Mouse (Mus musculus): ENCODE results near the gene Dop1b. TPM values are rescaled to one million over a fixed set of nuclear protein-coding genes. Genes with fewer than 3 reads are reported as not detected.

The Dop1b gene
- polyA plus RNA-seq, 1 experiment = 20.7 TPM

DNA sequence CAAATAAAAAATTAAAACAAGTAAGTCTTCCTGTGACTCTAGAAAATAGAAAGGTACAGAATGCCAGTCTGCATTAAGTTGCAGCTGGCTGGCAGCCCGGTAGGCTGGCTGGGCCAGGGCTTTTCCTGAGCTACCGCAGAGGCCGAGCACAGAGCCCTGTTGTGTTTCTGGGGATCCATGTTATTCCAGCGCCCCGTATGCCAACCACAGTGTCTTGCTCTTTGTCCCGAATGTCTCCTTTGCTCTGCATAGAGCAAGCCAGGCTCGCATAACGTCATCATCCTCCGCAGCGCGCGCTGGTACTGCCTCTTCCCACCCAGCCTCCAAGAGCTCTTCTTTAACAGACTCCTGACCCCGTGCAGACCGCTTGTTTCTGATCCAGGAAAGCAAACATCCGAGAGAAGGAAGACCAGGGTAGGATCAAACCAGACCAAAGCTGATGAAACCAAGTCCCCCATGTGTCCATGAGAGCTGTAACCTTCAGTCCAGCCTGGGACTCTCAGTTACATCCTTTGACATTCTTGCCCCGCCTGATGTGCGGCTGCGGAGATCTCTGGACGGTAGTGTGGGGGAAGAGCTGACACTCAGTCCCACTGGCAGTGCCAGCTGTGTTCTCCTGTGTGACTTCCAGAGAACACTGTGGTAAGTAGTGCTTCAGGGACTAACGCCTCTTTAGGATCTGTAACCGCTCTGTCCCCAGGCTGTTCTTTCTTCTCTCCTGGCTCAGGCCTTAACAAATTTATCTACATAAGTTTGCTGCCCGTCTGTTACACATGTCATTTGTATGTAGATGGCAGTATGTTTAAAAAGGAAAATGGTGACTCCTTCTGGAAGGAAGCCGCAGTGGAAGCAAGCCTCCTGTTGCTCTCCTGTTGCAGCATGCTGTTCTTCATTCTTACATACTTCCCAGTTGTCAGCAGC is 18.4 kb downstream of the Dop1b start:
- no peaks in the 10 kb centered on the region for H3K4me1 ChIP-seq (ENCODE audit: control insufficient read depth, insufficient read depth, low read length)
- no peak for TF ChIP-seq CTCF (IDR thresholded peaks at IDR 0.05; ENCODE audit: borderline replicate concordance, insufficient read depth, low read length)
- no peak for TF ChIP-seq POLR2A (IDR thresholded peaks at IDR 0.05; ENCODE audit: low read depth, low read length)
- no peak overlapping the region for H3K27ac ChIP-seq (ENCODE audit: insufficient read depth, low read length)
- no peak overlapping the region for H3K4me3 ChIP-seq (ENCODE audit: insufficient read depth, low read length)

DNA sequence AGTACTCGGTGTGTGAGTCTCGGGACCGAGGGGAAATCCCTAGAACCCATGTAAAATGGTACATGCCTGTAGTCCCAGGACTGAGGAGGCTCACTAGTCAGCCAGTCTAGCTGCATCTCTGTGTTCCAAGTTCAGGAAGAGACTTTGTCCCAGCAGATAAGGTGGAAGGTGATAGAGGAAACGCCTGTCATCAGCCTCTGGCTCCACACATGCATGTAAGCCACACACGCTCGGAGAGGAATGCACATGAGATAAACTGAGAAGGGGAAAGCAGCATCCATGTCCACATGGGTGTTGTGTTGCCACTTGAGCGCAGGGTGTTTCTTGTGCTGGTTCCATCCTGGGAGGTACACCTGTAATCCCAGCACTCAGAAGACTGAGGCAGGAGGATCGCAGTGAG is 19.6 kb downstream of the Dop1b start:
- H3K4me3 ChIP-seq (ENCODE audit: insufficient read depth, low read length) = no peak overlapping the region
- H3K4me1 ChIP-seq (ENCODE audit: control insufficient read depth, insufficient read depth, low read length) = no peaks in the 10 kb centered on the region
- H3K27ac ChIP-seq (ENCODE audit: insufficient read depth, low read length) = no peak overlapping the region
- TF ChIP-seq POLR2A (IDR thresholded peaks at IDR 0.05; ENCODE audit: low read depth, low read length) (no peak), CTCF (IDR thresholded peaks at IDR 0.05; ENCODE audit: borderline replicate concordance, insufficient read depth, low read length) (no peak)

- H3K4me3 ChIP-seq (ENCODE audit: insufficient read depth, low read length) = no peak overlapping the region
- no peak for TF ChIP-seq POLR2A (IDR thresholded peaks at IDR 0.05; ENCODE audit: low read depth, low read length)
- TF ChIP-seq CTCF (IDR thresholded peaks at IDR 0.05; ENCODE audit: borderline replicate concordance, insufficient read depth, low read length) = no peak
- no peak overlapping the region for H3K27ac ChIP-seq (ENCODE audit: insufficient read depth, low read length)
- H3K4me1 ChIP-seq (ENCODE audit: control insufficient read depth, insufficient read depth, low read length) = no peaks in the 10 kb centered on the region
These were observed 21.3 kb downstream of the Dop1b start for GRCm38 (mm10) chr16:93732875-93733569.

GRCm38 (mm10) chr16:93739251-93739650 is 27.5 kb downstream of the Dop1b start:
- Histone ChIP-seq H3K4me3 (ENCODE audit: insufficient read depth, low read length) (no peak overlapping the region), H3K27ac (ENCODE audit: insufficient read depth, low read length) (no peak overlapping the region), H3K4me1 (ENCODE audit: control insufficient read depth, insufficient read depth, low read length) (no peaks in the 10 kb centered on the region)
- TF ChIP-seq POLR2A (IDR thresholded peaks at IDR 0.05; ENCODE audit: low read depth, low read length) = no peak
- TF ChIP-seq CTCF (IDR thresholded peaks at IDR 0.05; ENCODE audit: borderline replicate concordance, insufficient read depth, low read length) = no peak

DNA sequence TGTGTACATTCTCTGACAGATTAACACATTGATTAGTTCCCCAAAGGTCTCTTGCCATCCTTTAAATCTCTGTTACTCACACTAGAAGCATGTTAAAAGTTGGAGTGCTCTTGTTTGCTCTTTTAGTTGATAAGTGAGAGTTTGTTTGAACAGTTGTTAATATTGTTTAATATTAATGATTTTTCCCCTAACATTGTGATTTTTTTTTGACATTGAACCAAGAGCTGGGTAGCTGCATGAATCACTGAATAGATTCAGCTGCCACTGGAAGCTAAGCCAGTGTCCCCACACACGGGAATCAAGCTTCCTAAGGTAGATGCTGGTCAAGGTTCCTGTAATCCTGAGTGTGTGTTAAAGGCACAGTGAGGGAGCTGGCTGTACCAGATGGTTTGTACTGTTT is 31.2 kb downstream of the Dop1b start:
- TF ChIP-seq CTCF (IDR thresholded peaks at IDR 0.05; ENCODE audit: borderline replicate concordance, insufficient read depth, low read length) (no peak), POLR2A (IDR thresholded peaks at IDR 0.05; ENCODE audit: low read depth, low read length) (no peak)
- Histone ChIP-seq H3K27ac (ENCODE audit: insufficient read depth, low read length) (no peak overlapping the region), H3K4me3 (ENCODE audit: insufficient read depth, low read length) (no peak overlapping the region), H3K4me1 (ENCODE audit: control insufficient read depth, insufficient read depth, low read length) (no peaks in the 10 kb centered on the region)

DNA sequence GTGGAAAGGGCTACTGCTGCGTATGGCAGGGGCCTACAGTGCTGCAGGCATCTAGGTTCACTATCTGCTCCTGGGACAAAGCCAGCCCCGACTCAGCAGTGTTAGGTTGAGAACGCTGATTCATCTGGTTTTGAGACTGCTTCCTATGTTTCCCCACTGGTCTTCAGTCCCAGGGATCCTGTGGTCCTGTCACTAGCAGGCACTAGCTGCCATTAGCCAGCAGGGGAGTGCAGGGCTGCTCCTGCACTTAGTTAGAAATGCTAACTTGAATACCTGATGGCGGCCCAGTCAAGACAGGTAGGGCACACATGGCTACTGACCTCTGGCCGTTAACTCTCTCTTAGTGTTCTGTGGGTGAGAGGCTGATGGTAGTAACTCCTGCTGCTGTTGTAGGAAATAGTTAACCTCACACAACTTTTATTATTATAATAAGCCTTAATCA is 32.4 kb downstream of the Dop1b start:
- TF ChIP-seq POLR2A (IDR thresholded peaks at IDR 0.05; ENCODE audit: low read depth, low read length) (no peak), CTCF (IDR thresholded peaks at IDR 0.05; ENCODE audit: borderline replicate concordance, insufficient read depth, low read length) (no peak)
- Histone ChIP-seq H3K27ac (ENCODE audit: insufficient read depth, low read length) (no peak overlapping the region), H3K4me1 (ENCODE audit: control insufficient read depth, insufficient read depth, low read length) (no peaks in the 10 kb centered on the region)

GRCm38 (mm10) chr16:93744804-93745340 is 33.2 kb downstream of the Dop1b start:
- no peak overlapping the region for H3K4me3 ChIP-seq (ENCODE audit: insufficient read depth, low read length)
- no peak overlapping the region for H3K27ac ChIP-seq (ENCODE audit: insufficient read depth, low read length)
- no peaks in the 10 kb centered on the region for H3K4me1 ChIP-seq (ENCODE audit: control insufficient read depth, insufficient read depth, low read length)
- TF ChIP-seq POLR2A (IDR thresholded peaks at IDR 0.05; ENCODE audit: low read depth, low read length) (no peak), CTCF (IDR thresholded peaks at IDR 0.05; ENCODE audit: borderline replicate concordance, insufficient read depth, low read length) (no peak)

More for the DNA sequence above, 32.4 kb downstream of the Dop1b start:
- H3K4me3 ChIP-seq (ENCODE audit: insufficient read depth, low read length) = no peak overlapping the region

- Histone ChIP-seq H3K27ac (ENCODE audit: insufficient read depth, low read length) (no peak overlapping the region), H3K4me1 (ENCODE audit: control insufficient read depth, insufficient read depth, low read length) (no peaks in the 10 kb centered on the region), H3K4me3 (ENCODE audit: insufficient read depth, low read length) (no peak overlapping the region)
- TF ChIP-seq CTCF (IDR thresholded peaks at IDR 0.05; ENCODE audit: borderline replicate concordance, insufficient read depth, low read length) = no peak
- no peak for TF ChIP-seq POLR2A (IDR thresholded peaks at IDR 0.05; ENCODE audit: low read depth, low read length)
These were observed 34.7 kb downstream of the Dop1b start for GRCm38 (mm10) chr16:93746397-93746796.

DNA sequence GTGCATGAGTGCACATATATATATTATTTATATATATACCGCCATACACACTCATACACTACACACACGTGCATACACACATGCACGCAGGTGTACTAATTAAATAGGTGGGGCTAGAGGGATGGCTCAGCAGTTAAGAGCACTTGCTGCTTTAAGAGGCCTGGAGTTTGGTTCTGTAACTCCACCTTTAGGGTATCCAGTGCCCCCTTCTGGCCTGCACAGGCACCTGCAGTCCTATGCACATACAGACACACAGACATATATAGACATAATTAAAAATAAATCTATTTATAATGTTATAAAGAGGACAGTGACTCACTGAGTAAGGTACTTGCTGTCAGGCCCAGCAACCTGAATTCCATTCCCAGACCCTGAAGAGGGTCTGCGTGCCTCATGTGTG is 35.3 kb downstream of the Dop1b start:
- TF ChIP-seq CTCF (IDR thresholded peaks at IDR 0.05; ENCODE audit: borderline replicate concordance, insufficient read depth, low read length) (no peak), POLR2A (IDR thresholded peaks at IDR 0.05; ENCODE audit: low read depth, low read length) (no peak)
- Histone ChIP-seq H3K27ac (ENCODE audit: insufficient read depth, low read length) (no peak overlapping the region), H3K4me3 (ENCODE audit: insufficient read depth, low read length) (no peak overlapping the region)

More for the DNA sequence above, 35.3 kb downstream of the Dop1b start:
- H3K4me1 ChIP-seq (ENCODE audit: control insufficient read depth, insufficient read depth, low read length) = no peaks in the 10 kb centered on the region

Data from embryonic fibroblast, embryonic 13.5 days (primary cell).